8 mouse cellular contexts compared by ENCODE assay signal in genomic region chr1:165707241-165707639, GRCm38 (mm10). TPM values are rescaled to one million over a fixed set of nuclear protein-coding genes. Genes with fewer than 3 reads are reported as not detected.
A peak's percentile ranks its signal among the peaks of the same experiment; 100 is the strongest.
DNase-seq lines count a peak whose midpoint lies in the region; ATAC-seq and TF ChIP-seq lines count a peak whose summit lies in the region.

No protein-coding gene starts in this region.

- no peak for DNase-seq in lung, postnatal 10 days
- no peak for DNase-seq in adrenal gland, adult 18-20 months (ENCODE audit: low spot score in 2 of 2)
- DNase-seq in layer of hippocampus, adult 9-10 months (ENCODE audit: low spot score), result no peak
- no peak for DNase-seq in gastrocnemius, postnatal 10 days

- TF ChIP-seq POLR2A in olfactory bulb, adult 2 months (IDR thresholded peaks at IDR 0.05; ENCODE audit: insufficient read depth, low read depth, low read length), result no peak

- peak overlapping the region; percentile 81 for H3K4me2 ChIP-seq in lung, embryonic 16.5 days (ENCODE audit: low read depth, low read length)
- H3K4me2 ChIP-seq in forebrain, embryonic 12.5 days, result peak overlapping the region; percentile 99
- peak overlapping the region; percentile 92 for H3K4me2 ChIP-seq in limb, embryonic 13.5 days (replicated peaks)

- ATAC-seq in lung, embryonic 16.5 days (ENCODE audit: low read depth), result no peak
- 0 out of 2 replicates have a peak, but pooled peaks have one; percentile 7 for ATAC-seq in forebrain, embryonic 12.5 days (ENCODE audit: low FRiP score)
- no peak for ATAC-seq in limb, embryonic 13.5 days (ENCODE audit: low FRiP score, low read depth)

- H3K27me3 ChIP-seq in lung, embryonic 16.5 days (ENCODE audit: control insufficient read depth, insufficient read depth, low read depth, low read length), result no peaks in the 10 kb centered on the region
- H3K27me3 ChIP-seq in forebrain, embryonic 12.5 days, result peaks cover 69% of the 10 kb centered on the region
- peaks cover 21% of the 10 kb centered on the region for H3K27me3 ChIP-seq in limb, embryonic 13.5 days

- H3K4me3 ChIP-seq in lung, embryonic 16.5 days (ENCODE audit: low read length), result peak overlapping the region; percentile 70
- peak overlapping the region; percentile 60 for H3K4me3 ChIP-seq in forebrain, embryonic 12.5 days (replicated peaks)
- H3K4me3 ChIP-seq in limb, embryonic 13.5 days, result peak overlapping the region; percentile 81
- peak overlapping the region; percentile 59 for H3K4me3 ChIP-seq in olfactory bulb, adult 2 months (ENCODE audit: insufficient read depth, low read depth, low read length)

- H3K36me3 ChIP-seq in lung, embryonic 16.5 days (ENCODE audit: control insufficient read depth, insufficient read depth, low read length), result no peaks in the 10 kb centered on the region
- no peaks in the 10 kb centered on the region for H3K36me3 ChIP-seq in forebrain, embryonic 12.5 days (replicated peaks)
- H3K36me3 ChIP-seq in limb, embryonic 13.5 days, result no peaks in the 10 kb centered on the region

- H3K9me3 ChIP-seq in lung, embryonic 16.5 days (ENCODE audit: control insufficient read depth, low read length), result no peaks in the 10 kb centered on the region
- no peaks in the 10 kb centered on the region for H3K9me3 ChIP-seq in forebrain, embryonic 12.5 days
- H3K9me3 ChIP-seq in limb, embryonic 13.5 days, result no peaks in the 10 kb centered on the region

- WGBS in lung, embryonic 16.5 days, result 16% methylated on average over 10 of the region's 10 CpGs
- WGBS in forebrain, embryonic 12.5 days, result 20% methylated on average over 10 of the region's 10 CpGs
- WGBS in limb, embryonic 13.5 days, result 25% methylated on average over 10 of the region's 10 CpGs
- WGBS in olfactory bulb, adult 2 months, result 63% methylated on average over 10 of the region's 10 CpGs

- peak overlapping the region; percentile 60 for H3K27ac ChIP-seq in lung, embryonic 16.5 days (ENCODE audit: low read length)
- H3K27ac ChIP-seq in forebrain, embryonic 12.5 days, result no peak overlapping the region
- no peak overlapping the region for H3K27ac ChIP-seq in limb, embryonic 13.5 days
- H3K27ac ChIP-seq in olfactory bulb, adult 2 months (ENCODE audit: insufficient read depth, low read depth, low read length), result peak overlapping the region; percentile 30; the same call in 1 of the 2 replicates

- peaks cover 30% of the 10 kb centered on the region for H3K4me1 ChIP-seq in lung, embryonic 16.5 days (replicated peaks; ENCODE audit: control insufficient read depth, insufficient read depth, low read length)
- peaks cover 13% of the 10 kb centered on the region for H3K4me1 ChIP-seq in forebrain, embryonic 12.5 days
- peaks cover 28% of the 10 kb centered on the region for H3K4me1 ChIP-seq in limb, embryonic 13.5 days
- H3K4me1 ChIP-seq in olfactory bulb, adult 2 months (ENCODE audit: control insufficient read depth, insufficient read depth, low read length), result peaks cover 20% of the 10 kb centered on the region

- H3K9ac ChIP-seq in lung, embryonic 16.5 days (ENCODE audit: low read length), result peak overlapping the region; percentile 81
- H3K9ac ChIP-seq in forebrain, embryonic 12.5 days, result 0 out of 2 replicates have a peak overlapping the region, but pooled peaks have one; percentile 70
- H3K9ac ChIP-seq in limb, embryonic 13.5 days, result peak overlapping the region; percentile 84

- TF ChIP-seq CTCF in olfactory bulb, adult 2 months (IDR thresholded peaks at IDR 0.05; ENCODE audit: insufficient read depth, low read depth, low read length), result no peak

RNA-seq across cellular contexts. Expression of gene Rcsd1, which starts 2.3 kb away (rescaled TPM):
- 47.8 and 51.5 TPM in 2 replicates for polyA plus RNA-seq in lung, embryonic 16.5 days (2015; fragmentation: Nextera tagmentation; extraction: Ambion mirVana)
- polyA plus RNA-seq in forebrain, embryonic 12.5 days (2016; fragmentation: Nextera tagmentation; extraction: Ambion mirVana), result 6.7 and 8.1 TPM in 2 replicates
- polyA plus RNA-seq in limb, embryonic 13.5 days (2015; fragmentation: Nextera tagmentation; extraction: Ambion mirVana), result 16.2 and 16.3 TPM in 2 replicates
- polyA plus RNA-seq in olfactory bulb, adult 2 months (2012; ENCODE audit: insufficient read depth, insufficient read length, low replicate concordance, missing spikeins), result 138 and 395 TPM in 2 replicates
- total RNA-seq in adrenal gland, adult 18-20 months (2021), result 10 to 100 TPM; 13.5 to 15.2 TPM
- 100 to 1,000 TPM; 128 to 138 TPM for total RNA-seq in gastrocnemius, postnatal 10 days (2021)

RNA-seq across cellular contexts. Expression of gene Creg1, which starts 56.3 kb away (rescaled TPM):
- polyA plus RNA-seq in lung, embryonic 16.5 days (2015; fragmentation: Nextera tagmentation; extraction: Ambion mirVana), result 60.8 and 68.6 TPM in 2 replicates
- polyA plus RNA-seq in forebrain, embryonic 12.5 days (2016; fragmentation: Nextera tagmentation; extraction: Ambion mirVana), result 26.3 and 27.2 TPM in 2 replicates
- polyA plus RNA-seq in limb, embryonic 13.5 days (2015; fragmentation: Nextera tagmentation; extraction: Ambion mirVana), result 49.3 and 55.7 TPM in 2 replicates
- polyA plus RNA-seq in olfactory bulb, adult 2 months (2012; ENCODE audit: insufficient read depth, insufficient read length, low replicate concordance, missing spikeins), result not detected in 2 replicates
- 10 to 100 TPM; 68.6 to 77.2 TPM for total RNA-seq in adrenal gland, adult 18-20 months (2021)
- total RNA-seq in gastrocnemius, postnatal 10 days (2021), result 10 to 100 TPM; 37.2 to 42.5 TPM

Comparison
In these comparisons a context has a peak if more than half of its experiments do, and no peak if none do; other contexts are left out.
1. H3K27ac ChIP-seq: peak in lung, embryonic 16.5 days (single experiment) and olfactory bulb, adult 2 months (single experiment); none in forebrain, embryonic 12.5 days (single experiment) and limb, embryonic 13.5 days (single experiment).
2. RNA of gene Creg1, which starts 56.3 kb away (polyA plus RNA-seq): 60.8 to 68.6 TPM in lung, embryonic 16.5 days, 49.3 to 55.7 TPM in limb, embryonic 13.5 days and 26.3 to 27.2 TPM in forebrain, embryonic 12.5 days; not detected in olfactory bulb, adult 2 months; every median in the first group is over 10 times any median in the second.
3. Peak in every context shown above with its lines, with median percentiles within 50 percentile points of each other: H3K4me2 ChIP-seq, H3K4me3 ChIP-seq and H3K9ac ChIP-seq.